In the genomic region with DNA sequence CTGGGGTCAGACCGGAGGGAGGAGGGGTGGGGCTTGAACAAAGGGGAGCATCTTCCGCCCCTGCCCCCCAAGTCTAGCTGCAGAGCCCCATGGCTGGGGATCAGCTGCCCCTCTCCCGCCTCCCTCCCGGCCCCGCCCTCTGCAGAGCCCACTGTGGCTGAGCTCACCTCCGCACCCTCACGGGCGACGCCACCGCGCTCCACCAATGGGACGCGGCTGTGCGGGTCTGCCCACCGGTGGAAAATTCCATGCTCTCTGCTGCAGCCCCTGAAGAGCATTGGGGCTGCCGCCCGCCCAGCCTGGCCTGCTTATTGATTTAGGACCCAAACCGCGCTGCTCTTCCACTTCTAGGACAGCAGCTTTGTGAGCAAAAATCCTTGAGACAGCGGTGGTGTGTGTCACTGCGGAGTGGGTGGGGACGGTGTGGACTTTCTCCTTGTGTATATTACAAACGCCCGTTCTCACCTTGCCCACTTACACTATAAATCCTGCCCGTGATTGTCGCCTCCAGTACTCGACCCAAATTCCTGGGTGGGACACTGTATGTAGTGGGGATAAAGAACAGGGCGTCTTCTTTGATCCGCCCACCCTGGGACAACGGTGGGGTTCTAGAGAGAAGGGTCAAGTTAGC, we compare ENCODE assay signal across 8 mouse cellular contexts.
DNase-seq lines count a peak whose midpoint lies in the region; ATAC-seq lines count a peak whose summit lies in the region.

No protein-coding gene starts in this region.

- peak; percentile 81 for DNase-seq in adrenal gland, postnatal 10 days
- peak; percentile 79 for DNase-seq in embryo, embryonic 9.5 days (ENCODE audit: extremely low spot score)
- DNase-seq in heart, adult 18-20 months: peak; percentile 58 to 64
- DNase-seq in kidney, adult 18-20 months: peak; percentile 73
- DNase-seq in left cerebral cortex, postnatal 25 days (ENCODE audit: low spot score in 2 of 2): peak; percentile 78 to 86
- DNase-seq in mesoderm, embryonic 11.5 days (ENCODE audit: low read depth, low spot score): peak; percentile 87
- peak; percentile 72 for DNase-seq in right cerebral cortex, postnatal 4 days

- ATAC-seq in activated CD4-positive, CD25-positive, alpha-beta regulatory T cell, adult 4 months: no peak

- intact Hi-C loops in left cerebral cortex, postnatal 25 days (cut with DNase I): loop anchor here (5.0 kb wide), 1 partner anchor 101 kb away; the partner anchor contains the start of genes Gm49711, Mrps6 and Slc5a3
